Comparison of ENCODE assay signal across 9 mouse cellular contexts in the genomic region with DNA sequence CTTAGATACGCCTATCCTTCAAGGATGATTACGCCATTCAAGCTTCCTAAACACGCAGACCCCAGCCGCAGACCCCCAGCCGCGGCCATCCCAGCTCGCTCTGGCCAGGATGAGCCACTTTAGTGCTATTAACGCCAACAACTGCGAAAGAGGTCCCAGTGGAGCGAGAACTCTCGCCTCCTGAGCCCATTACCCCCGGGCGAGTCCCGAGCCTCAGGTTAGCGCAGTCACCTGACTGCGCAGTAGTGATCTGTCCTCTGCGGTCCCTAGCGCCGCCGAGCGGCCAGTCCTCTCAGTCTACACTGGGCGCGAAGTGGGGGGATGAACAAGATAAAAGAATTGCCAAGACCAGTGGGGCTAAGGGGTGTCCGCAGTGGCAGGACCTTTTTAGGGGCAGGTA. TPM values are rescaled to one million over a fixed set of nuclear protein-coding genes. Genes with fewer than 3 reads are reported as not detected.
DNase-seq lines count a peak whose midpoint lies in the region; ATAC-seq and TF ChIP-seq lines count a peak whose summit lies in the region.
"Had no signal": no experiment of that assay in that cellular context is flagged by ENCODE, and none has a peak within 500 bp of the region (broad histone marks: within the 10 kb centered on the region; RNA-seq: fewer than 3 reads in every experiment).

No protein-coding gene starts in this region.

- no peaks in the 10 kb centered on the region for H3K4me1 ChIP-seq in cortical plate, adult 2 months (ENCODE audit: control insufficient read depth, insufficient read depth, low read length)
- H3K4me1 ChIP-seq in limb, embryonic 10.5 days, result peaks cover 45% of the 10 kb centered on the region

- H3K27ac ChIP-seq in cortical plate, adult 2 months (ENCODE audit: insufficient read depth, low read length), result peak overlapping the region; percentile 87
- peak overlapping the region; percentile 61 for H3K27ac ChIP-seq in limb, embryonic 10.5 days

- 0 out of 2 replicates have a peak, but pooled peaks have one; percentile 32 for TF ChIP-seq POLR2A in cortical plate, adult 2 months (IDR thresholded peaks at IDR 0.05; ENCODE audit: extremely low read depth, insufficient read depth, low read length)

- DNase-seq in adrenal gland, adult 2 months, result peak; percentile 83
- peak; percentile 67 for DNase-seq in gastrocnemius, postnatal 14 days
- peak; percentile 78 for DNase-seq in limb, embryonic 10.5 days (ENCODE audit: low spot score)
- DNase-seq in mesoderm, embryonic 11.5 days (ENCODE audit: low read depth, low spot score), result peak; percentile 69
- peak; percentile 61 for DNase-seq in right cerebral cortex, postnatal 4 days
- no peak for DNase-seq in ovary, adult 18-20 months (ENCODE audit: low spot score)

- no peaks in the 10 kb centered on the region for H3K9me3 ChIP-seq in limb, embryonic 10.5 days (replicated peaks)

- intact Hi-C loops in gastrocnemius, postnatal 14 days (cut with DNase I; ENCODE audit: low total_unique reads), result no loop called here

- peaks cover 25% of the 10 kb centered on the region for H3K36me3 ChIP-seq in limb, embryonic 10.5 days

- peak overlapping the region; percentile 13; the same call in 1 of the 2 replicates for H3K4me3 ChIP-seq in cortical plate, adult 2 months (ENCODE audit: insufficient read depth, low read length)
- H3K4me3 ChIP-seq in limb, embryonic 10.5 days, result peak overlapping the region; percentile 54

- peaks cover 11% of the 10 kb centered on the region; the same call in 1 of the 2 replicates for H3K27me3 ChIP-seq in limb, embryonic 10.5 days (ENCODE audit: low read depth, poor library complexity, severe bottlenecking)

- WGBS in limb, embryonic 10.5 days, result 2% methylated on average over 24 of the region's 24 CpGs

- peak; percentile 38; the same call in 1 of the 2 replicates for TF ChIP-seq CTCF in cortical plate, adult 2 months (IDR thresholded peaks at IDR 0.05; ENCODE audit: extremely low read depth, insufficient read depth, low read length)

- ATAC-seq in inflammation-experienced regulatory T-cells, adult 6 months, result peak; percentile 31

RNA-seq across cellular contexts. Expression of a gene that starts 8.3 kb away (rescaled TPM):
- total RNA-seq in adrenal gland, adult 2 months (2021), result 10 to 100 TPM; 15.8 to 22.5 TPM
- polyA plus RNA-seq in adrenal gland, adult 2 months (2012; rRNA removed), result 114 and 144 TPM in 2 replicates
- 1,325 and 1,395 TPM in 2 replicates for polyA plus RNA-seq in cortical plate, adult 2 months (2012; rRNA removed)
- total RNA-seq in gastrocnemius, postnatal 14 days (2021), result 10 to 100 TPM in 1 of 2 experiments, 1 to 10 TPM in 1; 9.8 to 13.5 TPM
- polyA plus RNA-seq in inflammation-experienced regulatory T-cells, adult 6 months (2017; shearing (Covaris generic)), result not detected
- 27.1 and 33.6 TPM in 2 replicates for polyA plus RNA-seq in limb, embryonic 10.5 days (2016; fragmentation: Nextera tagmentation; extraction: Ambion mirVana)
- total RNA-seq: hematopoietic stem cell, adult 5-6 weeks had no signal

RNA-seq across cellular contexts. Expression of a gene that starts 9.3 kb away (rescaled TPM):
- total RNA-seq in adrenal gland, adult 2 months (2021), result 10 to 100 TPM; 54.0 to 94.0 TPM
- 290 and 303 TPM in 2 replicates for polyA plus RNA-seq in adrenal gland, adult 2 months (2012; rRNA removed)
- 171 and 184 TPM in 2 replicates for polyA plus RNA-seq in cortical plate, adult 2 months (2012; rRNA removed)
- total RNA-seq in gastrocnemius, postnatal 14 days (2021), result 10 to 100 TPM; 29.3 to 30.0 TPM
- 10 to 100 TPM; 52.5 to 84.8 (median 55.5) TPM for polyA plus RNA-seq in inflammation-experienced regulatory T-cells, adult 6 months (2017; shearing (Covaris generic))
- 61.3 and 74.8 TPM in 2 replicates for polyA plus RNA-seq in limb, embryonic 10.5 days (2016; fragmentation: Nextera tagmentation; extraction: Ambion mirVana)

RNA-seq across cellular contexts. Expression of a gene that starts 20.3 kb away (rescaled TPM):
- total RNA-seq in adrenal gland, adult 2 months (2021), result 100 to 1,000 TPM; 152 to 167 TPM
- 1,060 and 1,061 TPM in 2 replicates for polyA plus RNA-seq in adrenal gland, adult 2 months (2012; rRNA removed)
- polyA plus RNA-seq in cortical plate, adult 2 months (2012; rRNA removed), result 931 and 1,007 TPM in 2 replicates
- total RNA-seq in gastrocnemius, postnatal 14 days (2021), result 10 to 100 TPM; 44.1 to 49.3 TPM
- polyA plus RNA-seq in inflammation-experienced regulatory T-cells, adult 6 months (2017; shearing (Covaris generic)), result 10 to 100 TPM; 43.1 to 73.3 (median 57.4) TPM
- 36.3 and 37.0 TPM in 2 replicates for polyA plus RNA-seq in limb, embryonic 10.5 days (2016; fragmentation: Nextera tagmentation; extraction: Ambion mirVana)

RNA-seq across cellular contexts. Expression of a gene that starts 26.6 kb away (rescaled TPM):
- total RNA-seq in adrenal gland, adult 2 months (2021), result 1 to 10 TPM; 2.2 to 2.8 TPM
- polyA plus RNA-seq in adrenal gland, adult 2 months (2012; rRNA removed), result 0.45 and 2.1 TPM in 2 replicates
- polyA plus RNA-seq in cortical plate, adult 2 months (2012; rRNA removed), result 0.25 and 0.58 TPM in 2 replicates
- total RNA-seq in gastrocnemius, postnatal 14 days (2021), result 1 to 10 TPM; 2.6 to 4.7 TPM
- under 1 TPM in 1 of 3 experiments, not detected in 2; 0.93 TPM for polyA plus RNA-seq in inflammation-experienced regulatory T-cells, adult 6 months (2017; shearing (Covaris generic))
- polyA plus RNA-seq in limb, embryonic 10.5 days (2016; fragmentation: Nextera tagmentation; extraction: Ambion mirVana), result not detected in 2 replicates

RNA-seq across cellular contexts. Expression of a gene that starts 34.3 kb away (rescaled TPM):
- 10 to 100 TPM; 55.3 to 69.6 TPM for total RNA-seq in adrenal gland, adult 2 months (2021)
- polyA plus RNA-seq in adrenal gland, adult 2 months (2012; rRNA removed), result 35.6 and 50.7 TPM in 2 replicates
- polyA plus RNA-seq in cortical plate, adult 2 months (2012; rRNA removed), result 57.9 and 63.4 TPM in 2 replicates
- total RNA-seq in gastrocnemius, postnatal 14 days (2021), result 10 to 100 TPM; 41.3 to 43.2 TPM
- polyA plus RNA-seq in inflammation-experienced regulatory T-cells, adult 6 months (2017; shearing (Covaris generic)), result under 1 TPM; 0.32 to 0.63 (median 0.44) TPM
- polyA plus RNA-seq in limb, embryonic 10.5 days (2016; fragmentation: Nextera tagmentation; extraction: Ambion mirVana), result 32.7 and 37.0 TPM in 2 replicates

Comparison
In these comparisons a context has a peak if more than half of its experiments do, and no peak if none do; other contexts are left out.
1. RNA of a gene that starts 8.3 kb away (polyA plus RNA-seq): 1,325 to 1,395 TPM in cortical plate, adult 2 months, 114 to 144 TPM in adrenal gland, adult 2 months and 27.1 to 33.6 TPM in limb, embryonic 10.5 days; not detected in inflammation-experienced regulatory T-cells, adult 6 months; every median in the first group is over 10 times any median in the second.
2. RNA of a gene that starts 20.3 kb away (polyA plus RNA-seq): 1,060 to 1,061 TPM in adrenal gland, adult 2 months and 931 to 1,007 TPM in cortical plate, adult 2 months; 43.1 to 73.3 TPM in inflammation-experienced regulatory T-cells, adult 6 months and 36.3 to 37.0 TPM in limb, embryonic 10.5 days; every median in the first group is over 10 times any median in the second.